Mouse (Mus musculus) ovary, postnatal 14 days (tissue): ENCODE results near the gene Slc25a51.
"Not testable (repeated sequence)": the region's sequence is repeated elsewhere in the genome, so short reads cannot be mapped to it uniquely, and the experiment has no call there.

ENCODE experiments used
- DNase-seq: peaks from one replicate; pipeline ENCODE4 v3.0.0; 2022; ENCODE audit warnings: low spot score

Slc25a51 gene

DNA sequence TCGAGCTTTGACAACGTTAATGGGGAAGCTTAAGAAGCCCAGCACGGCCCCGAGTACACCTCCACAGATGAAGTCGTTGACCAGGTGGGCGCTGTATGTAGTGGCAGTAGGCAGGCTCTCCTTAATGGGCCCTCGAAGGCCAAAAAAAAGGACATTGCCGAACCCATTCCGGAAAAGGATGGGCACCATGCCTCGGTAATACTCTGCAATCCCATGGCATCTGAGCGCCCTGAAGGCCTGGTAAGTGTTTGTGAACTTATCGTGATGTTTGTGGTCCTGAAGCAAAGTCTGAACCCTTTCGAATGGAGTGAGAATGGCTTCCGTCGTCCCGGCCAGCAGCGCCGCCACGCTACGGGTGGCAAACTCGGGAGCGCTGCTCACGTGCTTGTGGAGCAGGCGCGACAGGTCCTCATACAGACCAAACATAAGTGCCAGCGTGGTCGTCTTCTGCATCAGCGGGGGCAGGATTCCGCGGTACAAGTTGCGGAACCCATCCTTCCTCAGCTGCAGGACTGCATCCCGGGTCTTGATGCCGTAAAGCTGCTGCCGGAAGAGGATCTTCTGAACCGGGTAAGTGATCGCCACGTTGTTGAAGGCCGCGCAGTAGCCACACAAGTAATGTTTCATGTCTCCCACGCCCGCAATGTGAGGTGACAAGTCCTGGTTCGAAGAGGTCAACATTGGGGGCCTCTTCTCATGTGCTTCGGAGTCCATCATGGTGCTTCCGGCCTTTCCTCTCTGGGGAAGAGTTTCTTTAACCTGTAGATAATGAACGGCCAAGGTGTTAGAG is 8.9 kb downstream of the Slc25a51 start:
- DNase-seq: no peak

DNA sequence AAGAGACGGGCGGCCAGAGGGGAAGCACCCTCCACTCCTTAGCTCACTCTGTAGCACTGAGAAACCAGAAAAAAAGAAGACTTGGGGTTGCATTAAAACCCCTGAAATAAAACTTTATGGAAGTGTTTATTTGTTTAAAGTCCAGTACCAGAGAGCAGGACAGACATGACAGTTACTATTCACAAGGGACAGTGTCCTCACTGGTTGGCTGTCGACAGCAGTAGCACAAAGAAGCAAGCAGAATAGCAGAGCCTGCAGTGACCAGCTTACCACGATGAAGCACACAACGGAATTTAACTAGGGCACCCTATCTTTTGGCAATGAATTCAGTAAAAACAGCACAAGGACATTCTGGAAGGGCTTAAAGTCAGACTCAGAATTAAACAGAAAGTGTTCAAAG is 10.3 kb downstream of the Slc25a51 start:
- not testable (repeated sequence) for DNase-seq

DNA sequence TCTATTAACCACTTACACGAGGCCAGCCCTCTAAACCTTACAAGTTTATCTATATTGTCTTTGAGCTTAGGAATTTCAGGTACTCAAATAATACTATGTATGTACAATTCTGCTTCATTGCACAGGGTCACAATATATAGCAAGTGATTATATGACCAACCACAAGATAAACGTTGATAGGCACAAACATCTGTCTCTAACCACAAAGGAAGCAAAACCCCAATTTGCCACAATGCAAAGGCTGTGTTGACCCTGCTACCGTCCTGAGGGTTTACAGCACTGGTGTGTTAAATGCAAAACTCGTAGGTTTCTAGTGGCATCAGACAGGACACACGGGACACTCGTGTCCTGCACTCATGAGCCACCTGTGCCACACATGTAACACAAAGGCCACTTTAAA is 12.4 kb downstream of the Slc25a51 start:
- DNase-seq: not testable (repeated sequence)

DNA sequence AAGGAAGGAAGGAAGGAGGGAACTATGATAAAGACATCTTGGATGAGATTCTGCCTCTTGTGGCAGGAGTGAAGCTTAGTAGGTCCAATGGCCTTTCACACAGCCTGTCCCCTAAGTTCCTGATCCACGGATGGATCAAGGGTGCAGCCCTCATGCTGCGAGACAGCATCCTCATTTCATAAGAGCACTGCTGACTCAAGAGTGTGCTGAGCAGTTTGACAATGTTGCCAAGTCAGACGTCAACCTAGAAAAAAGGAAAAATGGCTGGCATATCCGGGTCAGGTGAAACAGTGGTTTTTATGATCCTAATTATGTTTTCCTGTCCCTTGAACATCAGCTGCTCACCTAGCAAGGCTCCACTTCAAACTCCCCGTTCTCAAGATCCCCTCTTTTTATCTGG is 14.9 kb downstream of the Slc25a51 start:
- no peak for DNase-seq

DNA sequence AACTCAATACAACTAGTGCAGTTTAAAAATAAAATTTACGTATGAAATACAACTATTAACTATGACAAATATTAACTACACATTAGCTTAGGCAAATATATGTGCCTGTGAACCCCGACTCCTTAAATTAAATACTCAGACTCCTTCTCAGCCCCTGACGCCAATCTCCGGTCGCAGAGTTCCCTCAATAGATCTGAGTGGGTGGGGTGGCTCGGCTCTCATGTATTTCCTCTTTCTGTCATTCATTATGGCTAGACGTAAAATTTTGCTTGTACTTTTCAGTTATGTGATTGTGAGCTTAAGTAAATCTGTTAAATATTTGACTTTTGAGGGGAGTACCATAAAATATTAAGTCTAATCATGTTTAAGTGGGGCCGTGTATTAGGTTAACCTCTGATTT is 15.6 kb downstream of the Slc25a51 start:
- no peak for DNase-seq

DNA sequence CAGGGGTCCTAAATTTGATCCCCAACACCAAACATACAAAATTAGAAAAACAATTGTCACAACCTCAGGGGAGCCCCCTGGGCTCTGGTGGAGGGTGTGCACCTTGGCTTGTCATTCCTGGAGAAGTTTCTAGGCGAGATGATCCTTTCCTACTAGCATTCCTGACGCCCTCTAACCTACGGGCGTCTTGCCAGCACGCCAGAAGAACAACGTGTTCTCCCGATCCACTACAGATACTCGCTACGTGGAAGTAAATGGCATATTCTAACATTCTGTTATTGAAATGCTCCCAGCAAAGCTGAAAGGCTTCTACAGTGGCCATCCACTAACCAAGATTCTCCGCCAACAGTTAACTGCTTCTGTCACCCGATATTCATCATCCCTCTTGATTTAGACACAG is 16.0 kb downstream of the Slc25a51 start:
- DNase-seq: no peak

DNA sequence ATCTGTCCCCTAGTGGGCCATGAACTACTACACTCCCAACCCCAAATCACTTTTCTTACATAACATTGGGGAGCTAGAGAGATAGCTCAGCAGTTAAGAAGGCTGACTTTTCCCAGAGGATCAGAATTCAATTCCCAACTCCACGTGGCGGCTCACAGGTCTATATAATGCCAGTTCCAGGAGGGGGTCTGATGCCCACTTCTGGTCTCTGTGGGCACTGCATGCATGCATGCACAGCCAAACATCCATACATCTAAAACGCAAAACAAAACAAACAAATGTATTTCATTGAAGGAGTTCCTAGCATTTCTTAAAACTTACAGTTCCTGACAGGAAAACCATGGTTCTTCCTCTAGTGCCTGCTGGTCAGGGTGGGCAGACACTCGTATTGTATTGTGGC is 16.5 kb downstream of the Slc25a51 start:
- no peak for DNase-seq

DNA sequence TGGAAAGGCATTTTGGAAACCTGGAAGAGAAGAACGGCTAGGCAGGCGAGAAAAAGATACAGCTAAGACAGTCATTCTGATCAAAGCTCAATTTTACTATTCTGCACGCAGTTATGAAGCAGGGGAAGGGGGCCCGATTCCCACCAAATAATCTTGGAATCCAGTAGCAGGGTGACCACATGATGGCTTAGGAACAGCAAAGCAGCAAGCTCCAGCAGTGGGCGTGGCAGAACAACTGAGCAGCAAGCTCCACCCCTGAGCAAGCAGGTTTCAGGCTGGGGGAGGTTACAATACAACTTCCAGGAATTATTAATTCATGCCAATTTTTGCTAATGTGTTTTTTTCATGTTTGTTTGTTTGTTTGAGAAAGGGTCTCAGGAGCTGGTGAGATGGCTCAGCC is 21.3 kb downstream of the Slc25a51 start:
- not testable (repeated sequence) for DNase-seq

DNA sequence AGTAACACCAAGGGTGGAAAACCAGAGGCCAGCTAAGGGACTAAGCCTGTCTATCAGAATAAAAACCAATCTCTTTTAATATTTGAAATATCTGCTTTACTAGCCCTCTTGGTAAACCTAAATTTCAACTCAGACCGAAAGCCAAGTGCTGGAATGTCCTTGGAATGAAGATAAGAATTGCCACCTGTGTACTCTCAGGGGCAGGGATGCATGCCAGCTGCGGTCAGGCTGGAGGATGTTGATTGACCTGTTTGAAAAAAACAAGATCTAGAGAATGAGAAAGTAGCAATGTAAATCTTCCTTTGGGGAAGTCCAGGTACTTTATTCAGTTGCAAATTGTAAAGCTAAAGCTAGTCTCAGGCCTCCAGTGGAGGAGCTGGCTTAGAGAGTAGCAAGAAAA is 26.4 kb downstream of the Slc25a51 start:
- not testable (repeated sequence) for DNase-seq

DNA sequence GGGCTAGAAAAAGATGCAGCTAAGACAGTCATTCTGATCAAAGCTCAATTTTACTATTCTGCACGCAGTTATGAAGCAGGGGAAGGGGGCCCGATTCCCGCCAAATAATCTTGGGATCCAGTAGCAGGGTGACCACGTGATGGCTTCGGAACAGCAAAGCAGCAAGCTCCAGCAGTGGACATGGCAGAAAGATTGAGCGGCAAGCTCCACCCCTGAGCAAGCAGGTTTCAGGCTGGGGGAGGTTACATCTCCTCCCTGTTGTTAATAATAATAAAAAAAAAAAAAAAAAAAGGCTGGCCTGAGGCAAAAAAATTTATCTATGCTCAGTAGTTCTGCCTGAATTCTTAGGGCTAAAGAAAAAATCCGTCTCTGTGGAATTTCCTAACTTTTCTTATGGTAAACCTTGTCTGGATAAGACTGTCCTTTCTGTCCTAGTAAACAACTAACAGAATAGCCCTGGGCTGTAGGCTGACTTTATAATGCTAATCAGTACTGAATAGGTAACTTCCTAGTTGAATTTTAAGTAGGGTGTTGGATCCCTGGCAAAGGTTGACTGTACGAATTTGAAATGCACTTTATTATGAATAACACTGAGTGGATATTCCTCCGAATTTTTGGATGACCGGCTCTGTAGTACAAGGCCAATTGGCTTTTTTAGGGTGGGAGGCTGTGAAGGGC is 27.5 kb downstream of the Slc25a51 start:
- DNase-seq: not testable (repeated sequence)

DNA sequence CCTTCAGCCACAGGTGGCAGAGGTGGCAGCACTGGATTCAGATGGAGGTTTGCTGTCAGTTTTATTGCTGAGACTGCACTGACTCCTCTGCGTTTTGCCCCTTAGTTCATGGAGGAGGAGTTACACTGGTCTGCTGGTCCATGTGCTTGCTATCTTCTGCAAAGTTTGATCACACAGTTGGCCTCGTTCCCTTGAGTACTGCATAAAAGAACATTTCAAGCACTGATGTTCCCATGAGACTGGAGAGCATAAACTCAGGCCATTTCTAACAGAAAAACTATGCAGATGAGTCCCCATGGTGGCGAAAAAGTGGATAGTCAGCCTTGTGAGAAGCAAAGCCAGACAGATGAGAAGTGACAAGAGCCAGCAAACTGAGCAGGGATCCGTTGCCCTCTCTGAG is 32.0 kb downstream of the Slc25a51 start:
- DNase-seq: no peak

DNA sequence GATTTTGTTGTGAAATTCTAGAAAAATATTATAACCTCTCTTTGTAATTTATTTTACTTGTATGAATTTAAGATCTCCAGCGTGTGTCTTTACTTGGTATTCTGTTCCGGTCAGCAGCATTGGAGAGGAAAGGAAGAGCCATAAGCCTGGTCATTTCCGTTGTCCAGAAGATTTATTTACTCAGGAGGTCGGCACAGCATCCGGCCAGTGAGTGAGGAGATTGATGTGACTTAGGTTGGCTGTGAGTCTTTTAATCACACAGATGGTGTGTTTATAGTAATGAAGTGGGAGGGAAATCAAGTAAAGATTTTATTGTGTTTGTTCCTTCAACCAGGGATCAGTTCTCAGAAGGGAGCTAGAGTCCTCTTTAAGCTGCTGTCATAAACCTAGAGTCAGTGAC is 33.7 kb downstream of the Slc25a51 start:
- DNase-seq: no peak

DNA sequence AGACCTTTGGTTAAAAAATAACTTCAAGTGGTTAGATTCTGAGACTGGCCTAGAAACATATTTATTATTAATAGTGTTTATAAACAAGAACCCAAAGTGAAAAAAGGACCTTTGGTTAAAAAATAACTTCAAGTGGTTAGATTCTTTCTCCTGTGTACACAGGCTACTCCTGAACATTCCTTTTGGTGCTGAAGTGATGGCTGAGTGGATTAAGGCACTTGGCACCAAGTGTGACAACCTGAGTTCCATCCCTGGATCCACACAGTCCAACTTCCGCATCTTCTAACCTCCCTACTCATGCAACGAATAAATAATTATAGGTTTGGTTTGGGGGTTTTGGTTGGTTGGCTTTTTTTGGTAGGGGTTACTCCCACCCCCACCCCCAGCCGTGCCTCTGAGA is 37.3 kb downstream of the Slc25a51 start:
- no peak for DNase-seq

DNA sequence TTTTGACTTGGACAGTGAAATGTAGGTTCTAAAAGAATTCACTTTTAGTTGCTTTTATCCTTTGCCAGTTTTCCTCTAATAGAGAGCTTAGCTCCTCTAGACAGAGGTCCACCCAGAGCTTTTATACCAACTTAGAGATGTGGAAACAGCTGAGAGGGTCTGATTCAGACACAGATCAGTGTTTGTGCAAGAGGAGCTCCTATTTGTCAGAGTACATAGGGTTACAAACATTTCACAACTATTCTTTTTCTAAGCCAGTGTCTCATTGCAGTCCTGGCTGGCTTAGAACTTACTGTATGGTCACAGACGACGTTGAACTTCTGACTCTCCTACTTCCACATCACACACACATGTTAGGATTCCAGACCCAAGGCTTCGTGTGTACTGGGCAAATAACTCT is 51.9 kb downstream of the Slc25a51 start:
- DNase-seq: no peak
